Mouse (Mus musculus) lung, postnatal 36 days (tissue): Measurements from ENCODE around the gene Hp.

Source experiments
- DNase-seq: peaks from one replicate; pipeline ENCODE4 v3.0.0; 2022; ENCODE audit warnings: mixed read lengths

Gene Hp

GRCm38 (mm10) chr8:109563881-109564280 lies 15.1 kb downstream of the Hp start:
- DNase-seq = no peak

- no peak for DNase-seq
These were observed 27.3 kb downstream of the Hp start for GRCm38 (mm10) chr8:109551663-109552062.

GRCm38 (mm10) chr8:109544049-109544448 lies 34.9 kb downstream of the Hp start:
- no peak for DNase-seq

GRCm38 (mm10) chr8:109542748-109543519 lies 36.0 kb downstream of the Hp start:
- no peak for DNase-seq

GRCm38 (mm10) chr8:109542165-109542564 lies 36.8 kb downstream of the Hp start:
- DNase-seq = no peak

- peak; percentile 78 for DNase-seq
These were observed 42.3 kb downstream of the Hp start for GRCm38 (mm10) chr8:109536703-109537102.

- DNase-seq = peak; percentile 63
These were observed 43.6 kb downstream of the Hp start for GRCm38 (mm10) chr8:109535140-109535990.
